ENCODE assay signal across 24 mouse cellular contexts in genomic region chr2:179606341-179606740, GRCm38 (mm10).
"Had no signal": no experiment of that assay in that cellular context is flagged by ENCODE, and none has a peak within 500 bp of the region (broad histone marks: within the 10 kb centered on the region; RNA-seq: fewer than 3 reads in every experiment).

No protein-coding gene starts in this region.

- H3K4me1 ChIP-seq: heart, embryonic 12.5 days; intestine, embryonic 15.5 days; liver, embryonic 13.5 days had no signal

- H3K36me3 ChIP-seq: heart, embryonic 12.5 days; hindbrain, embryonic 10.5 days; hindbrain, embryonic 12.5 days; hindbrain, embryonic 15.5 days; intestine, embryonic 15.5 days; limb, embryonic 10.5 days; limb, embryonic 12.5 days; liver, embryonic 13.5 days had no signal

- DNase-seq: gastrocnemius, postnatal 14 days; gastrocnemius, postnatal 36 days; heart, adult 11 months; heart, adult 2 months; heart, postnatal 10 days; heart, postnatal 4 days; kidney, adult 18-20 months; kidney, adult 8-10 months; kidney, postnatal 10 days; kidney, postnatal 25 days; kidney, postnatal 4 days; liver; liver, embryonic 13.5 days had no signal

- H3K9ac ChIP-seq: heart, embryonic 12.5 days; hindbrain, embryonic 12.5 days; hindbrain, embryonic 15.5 days; intestine, embryonic 15.5 days; limb, embryonic 12.5 days; liver, embryonic 13.5 days had no signal

- H3K4me3 ChIP-seq: heart, adult 2 months; heart, embryonic 12.5 days; hindbrain, embryonic 10.5 days; hindbrain, embryonic 12.5 days; hindbrain, embryonic 15.5 days; intestine, embryonic 15.5 days; layer of hippocampus, adult 2 months; limb, embryonic 10.5 days; limb, embryonic 12.5 days; liver, embryonic 13.5 days had no signal

- H3K27me3 ChIP-seq: heart, embryonic 12.5 days; hindbrain, embryonic 12.5 days; hindbrain, embryonic 15.5 days; intestine, embryonic 15.5 days; liver, embryonic 13.5 days had no signal

- H3K4me2 ChIP-seq: heart, embryonic 12.5 days; hindbrain, embryonic 12.5 days; hindbrain, embryonic 15.5 days; intestine, embryonic 15.5 days; limb, embryonic 12.5 days; liver, embryonic 11.5 days; liver, embryonic 13.5 days had no signal

- H3K9me3 ChIP-seq: heart, embryonic 12.5 days; hindbrain, embryonic 10.5 days; hindbrain, embryonic 12.5 days; hindbrain, embryonic 15.5 days; intestine, embryonic 15.5 days; limb, embryonic 10.5 days; limb, embryonic 12.5 days; liver, embryonic 13.5 days had no signal

- ATAC-seq: inflammation-experienced regulatory T-cells, adult 6 months; intestine, embryonic 15.5 days; intestine, postnatal 0 days had no signal

- H3K27ac ChIP-seq: heart, adult 2 months; hindbrain, embryonic 10.5 days; hindbrain, embryonic 12.5 days; hindbrain, embryonic 15.5 days; intestine, embryonic 15.5 days; layer of hippocampus, adult 2 months; limb, embryonic 10.5 days; limb, embryonic 12.5 days; liver, embryonic 13.5 days had no signal
